Mouse (Mus musculus) cortical plate, adult 2 months (tissue): ENCODE measurements around the gene Chek1.

Experiments
- CTCF ChIP-seq: fragments of 200-500 bp; IDR thresholded peaks from 2 replicates; pipeline ENCODE4 v1.5.1; 2011; ENCODE audit warnings: mild to moderate bottlenecking, control low read depth, low read length; ENCODE audit not compliant: insufficient read depth; ENCODE audit errors: extremely low read depth
- POLR2A ChIP-seq: fragments of 200-500 bp; IDR thresholded peaks from 2 replicates; pipeline ENCODE4 v1.6.1; 2011; ENCODE audit warnings: mild to moderate bottlenecking, low read length, control low read depth; ENCODE audit not compliant: insufficient read depth; ENCODE audit errors: extremely low read depth

- no peak for TF ChIP-seq POLR2A
- TF ChIP-seq CTCF = no peak
Measured at GRCm38 (mm10) chr9:36694276-36694675, 32.6 kb downstream of the Chek1 start.
